Mouse (Mus musculus): ENCODE measurements around the gene 3110082J24Rik. TPM values are rescaled to one million over a fixed set of nuclear protein-coding genes. Genes with fewer than 3 reads are reported as not detected.

Gene 3110082J24Rik
- total and polyA plus RNA-seq, 3 experiments, result not detected

GRCm38 (mm10) chr5:30071677-30072076 lies 34.2 kb downstream of the 3110082J24Rik start:
- TF ChIP-seq ZNF384 (IDR thresholded peaks at IDR 0.05; ENCODE audit: low read depth, low read length) (no peak), MXI1 (IDR thresholded peaks at IDR 0.05; ENCODE audit: low read depth, low read length) (no peak), TCF12 (IDR thresholded peaks at IDR 0.05; ENCODE audit: low read depth, low read length) (no peak), POLR2AphosphoS2 (IDR thresholded peaks at IDR 0.05; ENCODE audit: low read length) (no peak), MAX (IDR thresholded peaks at IDR 0.05; ENCODE audit: low read length) (no peak), GABPA (IDR thresholded peaks at IDR 0.05; ENCODE audit: low read depth, low read length) (no peak), KAT2A (conservative IDR thresholded peaks at IDR 0.05; ENCODE audit: low read depth, low read length) (no peak), ZC3H11A (IDR thresholded peaks at IDR 0.05; ENCODE audit: low read depth, low read length) (no peak)
- H3K79me2 ChIP-seq (ENCODE audit: control insufficient read depth, insufficient read depth, low read length, poor library complexity), result peaks cover 21% of the 10 kb centered on the region
- H3K4me3 ChIP-seq (ENCODE audit: control insufficient read depth in 1 of 2, insufficient read depth in 1 of 2, low read depth in 2 of 2, low read length in 2 of 2), result peak overlapping the region in 1 of 2 experiments; percentile 79; a peak in 3 of 4 replicates
- no peaks in the 10 kb centered on the region for H3K9me3 ChIP-seq (replicated peaks; ENCODE audit: insufficient read depth, low read length)
- peaks cover 0 to 14% of the 10 kb centered on the region in 2 experiments; a peak in 3 of 4 replicates for H3K4me1 ChIP-seq (ENCODE audit: control insufficient read depth in 1 of 2, insufficient read depth in 2 of 2, low read length in 2 of 2)
- no peak overlapping the region for H3K27ac ChIP-seq (ENCODE audit: control insufficient read depth, low read depth, low read length)
- peak overlapping the region; percentile 75 for H3K9ac ChIP-seq (ENCODE audit: control insufficient read depth, low read depth, low read length, poor library complexity, severe bottlenecking)
- no peaks in the 10 kb centered on the region for H3K27me3 ChIP-seq (ENCODE audit: control insufficient read depth in 1 of 2, insufficient read depth in 2 of 2, low read length in 2 of 2)
- no peak for DNase-seq (ENCODE audit: low read depth, low spot score)
- peaks cover 7 to 25% of the 10 kb centered on the region in 2 experiments for H3K36me3 ChIP-seq (ENCODE audit: control insufficient read depth in 1 of 2, insufficient read depth in 2 of 2, low read length in 2 of 2)

DNA sequence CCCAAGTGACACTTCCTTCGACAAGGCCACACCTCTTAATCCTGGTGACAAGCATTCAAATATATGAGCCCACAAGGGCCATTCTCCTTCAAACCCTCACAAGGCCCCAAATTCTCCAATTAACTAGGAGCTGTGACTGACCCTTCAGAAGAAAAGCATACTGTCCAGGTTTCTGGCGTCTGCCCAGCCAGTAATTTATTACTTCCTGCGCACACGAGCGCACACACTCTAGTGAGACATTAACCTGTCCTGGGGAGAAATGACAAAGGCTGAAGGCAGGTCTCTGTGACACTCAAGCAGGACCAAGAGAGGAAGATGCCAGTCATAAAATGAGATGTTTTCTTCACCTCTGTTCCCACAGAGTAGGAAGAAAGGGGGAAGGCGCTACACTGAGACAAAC lies 38.2 kb downstream of the 3110082J24Rik start:
- no peaks in the 10 kb centered on the region for H3K27me3 ChIP-seq (ENCODE audit: control insufficient read depth in 1 of 2, insufficient read depth in 2 of 2, low read length in 2 of 2)
- no peak overlapping the region for H3K9ac ChIP-seq (ENCODE audit: control insufficient read depth, low read depth, low read length, poor library complexity, severe bottlenecking)
- no peak for DNase-seq (ENCODE audit: low read depth, low spot score)
- no peak for TF ChIP-seq MAZ (IDR thresholded peaks at IDR 0.05; ENCODE audit: low read depth, low read length)
- no peak for TF ChIP-seq GATA1 (IDR thresholded peaks at IDR 0.05; ENCODE audit: low read depth, low read length)
- no peak for TF ChIP-seq CTCF (IDR thresholded peaks at IDR 0.05 in 2 of 3, conservative IDR thresholded peaks at IDR 0.05 in 1 of 3; ENCODE audit: control insufficient read depth in 1 of 3, insufficient read depth in 1 of 3, low read depth in 2 of 3, low read length in 3 of 3, poor library complexity in 1 of 3, severe bottlenecking in 1 of 3)
- TF ChIP-seq USF1 (IDR thresholded peaks at IDR 0.05; ENCODE audit: low read depth, low read length), result no peak
- 0 out of 4 replicates have a peak, but pooled peaks of 1 of the 2 experiments have one; percentile 12 for TF ChIP-seq POLR2A (IDR thresholded peaks at IDR 0.05; ENCODE audit: control insufficient read depth in 1 of 2, insufficient read depth in 1 of 2, low read depth in 1 of 2, low read length in 2 of 2, poor library complexity in 1 of 2)
- TF ChIP-seq MEF2A (IDR thresholded peaks at IDR 0.05; ENCODE audit: extremely low read depth, insufficient replicate concordance, low read depth, low read length, poor library complexity, severe bottlenecking), result no peak
- no peak for TF ChIP-seq E2F4 (IDR thresholded peaks at IDR 0.05; ENCODE audit: borderline replicate concordance, low read depth, low read length)
- TF ChIP-seq ETS1 (IDR thresholded peaks at IDR 0.05; ENCODE audit: low read depth, low read length), result no peak
- peaks cover 22 to 38% of the 10 kb centered on the region in 2 experiments for H3K36me3 ChIP-seq (ENCODE audit: control insufficient read depth in 1 of 2, insufficient read depth in 2 of 2, low read length in 2 of 2)
- no peak overlapping the region for H3K27ac ChIP-seq (ENCODE audit: control insufficient read depth, low read depth, low read length)
- H3K9me3 ChIP-seq (replicated peaks; ENCODE audit: insufficient read depth, low read length), result no peaks in the 10 kb centered on the region
- H3K79me2 ChIP-seq (ENCODE audit: control insufficient read depth, insufficient read depth, low read length, poor library complexity), result peaks cover 15% of the 10 kb centered on the region
- H3K4me3 ChIP-seq (ENCODE audit: control insufficient read depth in 1 of 2, insufficient read depth in 1 of 2, low read depth in 2 of 2, low read length in 2 of 2), result no peak overlapping the region
- peaks cover 0 to 12% of the 10 kb centered on the region in 2 experiments; a peak in 3 of 4 replicates for H3K4me1 ChIP-seq (ENCODE audit: control insufficient read depth in 1 of 2, insufficient read depth in 2 of 2, low read length in 2 of 2)
